Mouse (Mus musculus): ENCODE measurements around the gene Gm10642. TPM values are rescaled to one million over a fixed set of nuclear protein-coding genes. Genes with fewer than 3 reads are reported as not detected.

The Gm10642 gene
- polyA plus RNA-seq, 1 experiment: 0.56 TPM

Other genes starting within 250 kb of the Gm10642 start
- 40.2 and 45.3 TPM in 2 replicates for gene Ccnb2, start 234.7 kb upstream of the Gm10642 start, polyA plus RNA-seq (2012; rRNA removed)
- gene Rnf111, start 152.5 kb upstream of the Gm10642 start, polyA plus RNA-seq (2012; rRNA removed): 15.1 and 28.8 TPM in 2 replicates
- 6.4 and 9.0 TPM in 2 replicates for gene Sltm, start 113.5 kb upstream of the Gm10642 start, polyA plus RNA-seq (2012; rRNA removed)
- gene Mindy2, start 923 bp downstream of the Gm10642 start, polyA plus RNA-seq (2012; rRNA removed): 2.8 and 4.2 TPM in 2 replicates
- 12.9 and 24.1 TPM in 2 replicates for gene Adam10, start 22.7 kb downstream of the Gm10642 start, polyA plus RNA-seq (2012; rRNA removed)

Data from large intestine, adult 2 months (tissue).